Mouse (Mus musculus) left cerebral cortex, postnatal 25 days (tissue): ENCODE measurements at regions not wholly inside any gene's neighbourhood (a gene's known extent, or its start where the extent isn't known, plus 50 kb on each side); places are given as distances from the start of the nearest gene placed in this dataset.
A peak's percentile ranks its signal among the peaks of the same experiment; 100 is the strongest.

Source experiments
- DNase-seq, 2 experiments: peaks; one replicate each; pipeline ENCODE4 v3.0.0; 2022; ENCODE audit warnings: low spot score in 2 of 2, mixed read lengths in 1 of 2
- intact Hi-C: fragments of 180-260 bp; cut with DNase I; formaldehyde crosslinking; loops from one replicate; pipeline ENCODE4 v1.15.1; 2025

GRCm38 (mm10) chr3:149348459-149348971, 358.2 kb upstream of the Adgrl2 start:
- intact Hi-C loops, result no loop called here
- no peak for DNase-seq

DNA sequence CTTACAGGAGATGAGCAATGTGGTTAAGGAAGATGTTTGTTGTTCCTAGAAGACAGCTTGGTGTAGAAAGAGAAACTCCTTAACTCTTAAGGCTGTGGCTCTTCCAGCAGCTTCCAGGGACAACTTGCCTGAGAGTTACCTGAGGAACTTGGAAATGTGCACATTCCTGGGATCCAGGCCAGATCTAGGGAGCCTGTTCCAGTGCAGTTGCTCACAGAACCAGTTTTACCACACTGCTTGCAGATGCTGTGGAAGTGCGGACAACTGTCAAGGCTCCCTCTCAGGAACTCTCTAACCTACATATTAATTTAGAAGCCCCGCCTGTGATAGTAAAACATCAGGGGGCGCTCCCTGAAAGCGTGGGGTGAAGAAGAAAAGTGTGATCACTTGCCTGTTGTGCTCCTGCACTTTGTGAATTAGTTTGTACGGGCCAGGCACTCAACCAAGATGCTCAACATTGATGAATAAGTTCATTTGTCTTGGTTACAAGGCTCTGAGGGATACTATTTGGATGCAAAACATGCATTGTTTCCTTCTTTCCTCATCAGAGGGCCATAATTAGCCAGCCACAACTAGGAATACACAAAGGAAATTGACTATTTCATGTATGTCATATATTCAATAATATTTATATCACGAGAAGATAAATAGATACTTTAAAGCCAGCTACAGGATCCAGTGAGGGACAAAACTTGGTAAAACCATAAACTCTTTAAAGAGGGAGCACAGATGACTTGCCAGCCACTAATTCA, 357.1 kb upstream of the Adgrl2 start:
- intact Hi-C loops, result no loop called here
- peak in 1 of 2 experiments; percentile 34 for DNase-seq

- no peak for DNase-seq
- intact Hi-C loops, result no loop called here
These were observed 352.2 kb upstream of the Adgrl2 start for GRCm38 (mm10) chr3:149342511-149342910.

DNA sequence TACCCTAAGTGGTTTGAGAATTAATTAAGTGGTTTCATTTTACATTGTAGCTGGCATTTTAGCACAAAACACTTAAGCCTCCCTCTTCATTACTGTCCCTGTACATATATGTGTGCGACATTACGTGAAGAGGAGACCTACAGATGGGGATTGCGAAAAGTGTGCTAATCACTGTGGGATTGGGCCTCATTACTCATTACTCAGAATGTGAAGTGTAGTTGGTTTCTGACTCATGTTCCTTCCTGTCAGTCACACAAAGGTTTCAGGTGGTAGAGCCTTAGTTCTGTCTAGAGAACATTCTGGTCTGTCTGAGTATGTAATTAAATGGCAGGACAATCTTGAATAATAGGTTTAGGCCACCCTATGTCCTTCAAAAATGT, 349.0 kb upstream of the Adgrl2 start:
- DNase-seq, result no peak
- intact Hi-C loops, result no loop called here

DNA sequence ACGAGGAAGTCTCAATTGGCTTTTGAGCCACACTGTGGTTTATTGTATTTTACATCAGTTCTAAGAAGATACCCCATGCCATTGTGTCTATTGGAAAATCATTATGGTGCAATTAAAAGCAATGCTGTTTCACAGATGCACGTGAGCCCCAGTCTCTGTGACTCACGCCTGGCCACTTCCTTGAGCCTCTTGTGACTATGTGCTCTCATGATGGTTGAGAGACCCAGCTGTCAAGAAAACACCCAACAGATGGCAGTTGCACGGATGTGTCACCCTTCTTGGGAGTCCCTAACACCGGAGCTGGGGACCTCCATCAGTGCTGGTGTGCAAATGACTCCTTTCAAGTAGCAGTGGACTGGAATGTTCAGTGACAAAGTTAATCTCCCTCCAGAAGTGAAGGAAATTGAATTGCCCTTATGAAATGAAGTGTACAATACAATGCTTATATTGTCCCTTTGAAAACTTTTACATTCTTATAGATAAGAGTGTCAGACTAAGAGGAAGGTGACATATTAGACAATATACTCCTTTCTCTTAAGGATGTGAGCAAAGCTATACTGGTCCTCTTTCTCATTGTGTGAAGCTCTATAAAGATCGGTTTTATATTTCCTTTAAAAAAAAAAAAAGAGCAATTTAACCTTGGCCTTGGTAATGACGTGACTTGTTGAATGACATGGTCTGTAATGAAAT, 348.5 kb upstream of the Adgrl2 start:
- intact Hi-C loops, result no loop called here
- no peak for DNase-seq

DNA sequence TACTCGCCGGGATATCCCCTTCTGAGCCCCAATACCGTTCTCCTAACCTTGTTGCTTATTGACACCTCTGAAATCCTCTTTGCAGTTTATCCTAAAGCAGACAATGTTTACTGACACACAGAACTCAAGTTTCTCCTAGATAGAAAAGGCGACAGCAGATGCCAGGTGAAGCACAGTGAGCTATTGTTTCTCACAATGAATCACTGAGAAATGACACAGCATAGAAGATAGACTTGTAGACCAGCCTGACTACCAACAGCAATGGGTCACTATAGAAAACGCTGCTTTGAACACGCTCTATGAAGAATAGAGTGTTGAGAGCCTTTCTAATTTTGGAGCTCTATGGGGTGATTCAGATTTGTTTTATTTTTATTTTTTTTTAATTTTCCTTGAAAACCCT, 344.9 kb upstream of the Adgrl2 start:
- no peak for DNase-seq
- intact Hi-C loops, result no loop called here

DNA sequence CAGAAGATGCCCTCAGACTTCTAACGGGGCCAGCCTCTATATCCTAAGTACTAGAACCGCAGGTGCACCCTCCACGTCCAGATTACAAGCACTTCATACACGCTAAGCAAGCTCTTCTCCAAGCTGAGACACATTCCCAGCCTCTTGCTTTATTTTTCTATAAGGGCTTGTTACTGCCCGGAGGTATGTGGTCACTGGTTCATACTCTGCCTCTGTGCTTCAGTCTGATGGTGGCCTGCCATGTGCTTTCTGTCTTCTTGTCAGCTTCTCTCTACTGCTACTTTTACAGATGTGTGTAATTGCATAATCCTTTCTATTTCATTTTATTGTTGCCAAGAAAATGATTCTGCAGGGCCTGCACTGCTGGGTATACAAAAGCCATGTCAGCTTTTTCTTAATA, 343.3 kb upstream of the Adgrl2 start:
- intact Hi-C loops, result no loop called here

DNA sequence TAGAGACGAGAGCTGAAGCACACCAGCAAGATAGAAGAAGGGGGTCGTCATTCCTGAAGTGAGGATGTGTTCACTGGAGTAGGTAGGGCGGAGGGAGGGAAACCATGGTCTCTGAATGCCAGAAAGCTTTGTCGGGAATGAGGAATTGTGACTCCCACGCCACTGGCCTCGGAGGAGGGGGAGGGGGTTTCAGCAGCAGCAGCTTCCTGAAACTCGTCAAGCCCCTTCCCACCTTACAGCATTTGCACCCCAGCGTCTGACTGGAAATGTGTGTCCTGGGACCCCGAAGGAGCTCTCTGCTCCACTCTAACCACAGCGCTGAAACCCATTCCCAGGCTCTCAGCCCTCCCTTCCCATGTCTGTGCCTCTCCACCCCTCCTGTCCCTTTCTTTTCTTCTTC, 342.8 kb upstream of the Adgrl2 start:
- intact Hi-C loops, result no loop called here
- DNase-seq, result no peak

More for the DNA sequence above, 343.3 kb upstream of the Adgrl2 start:
- DNase-seq, result no peak

DNA sequence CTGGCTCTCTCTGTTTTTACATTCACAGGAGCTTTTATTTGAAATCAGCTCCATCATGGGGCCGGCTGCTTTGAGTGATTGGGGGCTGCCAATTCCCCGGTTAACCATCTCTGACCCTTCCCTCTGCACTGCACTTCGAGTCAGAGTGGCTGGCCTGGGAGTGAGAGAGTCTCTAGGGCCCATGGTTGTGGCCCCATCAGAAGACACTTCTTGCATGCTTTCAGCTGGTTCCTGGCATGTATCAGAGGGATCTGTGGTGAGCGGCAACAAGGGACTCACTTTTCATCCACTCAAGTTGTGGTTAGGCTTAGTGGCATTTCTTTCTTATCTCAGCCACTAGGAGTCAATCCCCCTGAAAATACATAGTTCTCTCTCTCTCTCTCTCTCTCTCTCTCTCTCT, 341.8 kb upstream of the Adgrl2 start:
- no peak for DNase-seq

DNA sequence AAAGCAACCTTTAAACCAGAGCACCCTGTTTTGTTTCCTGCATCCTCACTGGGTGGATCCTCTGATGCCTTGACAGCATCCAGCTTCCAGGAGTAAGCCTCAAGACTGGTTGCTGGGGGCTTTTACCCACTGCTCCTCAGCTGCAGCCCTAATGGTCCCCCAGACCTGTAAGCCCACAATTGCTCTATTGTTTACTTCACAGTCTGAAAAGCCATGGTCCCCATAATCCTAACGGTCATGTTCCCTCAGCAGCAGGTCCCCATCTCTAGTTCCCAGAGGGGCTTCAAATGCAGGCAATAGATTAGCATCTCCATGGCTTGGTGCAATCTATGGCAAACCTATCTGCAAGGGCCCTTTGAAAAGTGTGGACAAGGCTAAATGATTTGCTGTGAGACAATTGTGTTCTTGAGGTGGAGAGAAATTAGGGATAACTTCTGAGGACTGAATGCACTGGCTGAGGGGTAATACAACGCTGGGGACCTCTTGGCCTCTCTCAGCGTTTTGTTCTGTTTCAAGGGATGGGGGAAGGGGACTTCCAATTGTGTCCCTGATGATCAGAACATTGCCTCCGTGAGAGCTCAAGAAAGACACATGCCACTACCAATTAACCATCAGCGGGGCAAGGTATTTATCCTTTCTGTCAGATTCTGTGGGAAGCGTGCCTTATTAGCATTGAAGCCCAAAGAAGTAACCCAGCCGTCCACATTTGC, 341.1 kb upstream of the Adgrl2 start:
- intact Hi-C loops, result no loop called here
- no peak for DNase-seq

More for the DNA sequence above, 341.8 kb upstream of the Adgrl2 start:
- intact Hi-C loops, result no loop called here

GRCm38 (mm10) chr3:149330716-149331115, 340.4 kb upstream of the Adgrl2 start:
- intact Hi-C loops, result no loop called here
- no peak for DNase-seq

DNA sequence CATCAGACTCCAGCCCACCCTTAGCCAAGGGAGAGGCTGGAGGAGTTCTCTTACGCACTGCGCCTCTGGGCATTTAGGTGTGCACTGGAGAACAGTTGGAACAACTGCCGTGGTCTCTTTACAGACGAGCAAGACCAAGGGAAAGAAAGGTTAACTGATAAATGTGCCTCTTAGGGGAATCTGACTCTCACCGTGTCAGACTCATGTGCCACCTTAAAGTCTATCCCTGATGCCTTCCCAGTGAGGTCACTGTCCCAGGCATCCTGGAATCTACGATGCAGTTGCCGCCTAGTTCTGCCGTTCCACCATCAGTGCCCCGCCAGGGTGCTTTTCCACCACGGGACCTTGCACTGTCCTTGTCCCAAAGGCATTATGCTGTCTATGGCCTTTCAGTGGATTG, 339.7 kb upstream of the Adgrl2 start:
- DNase-seq, result no peak
- intact Hi-C loops, result no loop called here

GRCm38 (mm10) chr3:149329615-149330014, 339.3 kb upstream of the Adgrl2 start:
- intact Hi-C loops, result no loop called here
- DNase-seq, result no peak

DNA sequence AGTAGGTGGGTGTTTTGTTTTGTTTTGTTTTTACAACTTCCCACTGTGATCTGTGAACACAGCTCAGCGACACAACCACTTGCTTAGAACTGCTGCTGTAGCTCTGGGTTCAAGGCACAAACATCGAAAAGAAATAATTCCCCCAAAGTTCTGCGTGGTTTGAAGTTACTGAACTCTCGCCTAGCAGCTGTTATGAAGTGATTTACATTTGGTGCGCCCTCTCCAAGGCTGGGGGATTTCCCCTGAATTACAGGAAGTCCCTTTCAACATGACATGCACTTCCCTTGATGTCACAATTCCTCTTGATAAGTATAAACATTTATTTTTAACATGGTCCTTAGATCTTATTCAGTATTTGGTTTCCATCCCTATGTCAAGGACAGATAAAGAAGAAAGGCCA, 336.3 kb upstream of the Adgrl2 start:
- no peak for DNase-seq
- intact Hi-C loops, result no loop called here

DNA sequence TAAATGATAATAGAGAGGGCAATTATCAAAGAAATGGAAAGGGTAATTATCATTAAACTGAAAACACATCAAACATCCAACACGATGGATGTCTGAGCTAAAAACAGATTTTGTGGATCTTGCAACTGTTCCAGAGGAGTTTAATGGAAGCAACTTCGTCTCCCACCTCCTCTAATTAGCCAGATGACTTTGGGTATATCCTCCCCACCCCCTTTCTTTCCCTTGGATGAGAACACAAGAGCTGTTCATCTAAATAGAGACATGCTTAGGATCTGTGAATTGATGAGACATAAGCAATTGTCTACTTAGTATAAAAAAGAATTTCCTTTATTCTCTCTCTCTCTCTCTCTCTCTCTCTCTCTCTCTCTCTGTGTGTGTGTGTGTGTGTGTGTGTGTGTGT, 333.7 kb upstream of the Adgrl2 start:
- DNase-seq, result no peak
- intact Hi-C loops, result no loop called here

- intact Hi-C loops, result no loop called here
- no peak for DNase-seq
These were observed 328.4 kb upstream of the Adgrl2 start for GRCm38 (mm10) chr3:149318728-149319127.

DNA sequence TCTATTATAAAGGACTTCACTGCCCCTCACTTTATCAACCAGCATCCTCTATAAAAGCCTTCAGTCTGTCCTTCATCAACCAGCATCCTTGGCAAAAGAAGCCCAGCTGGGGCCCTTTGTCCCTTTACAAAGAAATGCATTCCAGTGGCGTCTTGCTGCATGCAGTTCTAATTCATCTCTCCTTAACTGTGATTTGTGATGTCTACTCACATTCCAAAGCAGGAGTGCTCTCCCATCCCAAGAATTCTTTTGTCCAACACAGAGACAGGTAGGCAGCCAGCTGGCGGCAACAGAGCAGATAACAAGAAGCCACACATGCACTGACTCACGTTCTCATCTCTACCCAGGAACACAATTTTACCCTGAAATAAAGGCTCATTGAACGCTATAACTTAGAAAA, 323.9 kb upstream of the Adgrl2 start:
- no peak for DNase-seq
- intact Hi-C loops, result no loop called here

DNA sequence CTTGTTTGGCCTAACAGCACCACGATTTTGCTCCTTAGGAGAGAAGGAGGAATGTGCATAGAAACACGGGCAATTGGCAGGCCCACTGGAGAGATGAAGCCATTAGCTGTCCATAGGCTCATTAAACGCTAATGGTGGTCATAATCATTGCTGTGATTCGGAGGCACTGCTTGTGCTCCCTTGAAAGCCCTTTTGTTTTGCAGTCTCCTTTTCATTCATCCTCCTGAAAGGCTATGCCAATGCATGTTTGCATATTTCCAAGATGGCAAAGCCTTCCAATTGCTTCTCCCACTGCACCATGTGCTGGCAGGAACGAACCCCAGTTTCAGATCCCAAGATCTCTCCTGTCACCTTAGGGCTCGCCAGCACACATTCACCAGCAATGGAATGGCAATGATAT, 322.9 kb upstream of the Adgrl2 start:
- no peak for DNase-seq

GRCm38 (mm10) chr3:149311576-149311975, 321.2 kb upstream of the Adgrl2 start:
- DNase-seq, result no peak
- intact Hi-C loops, result no loop called here

More for the DNA sequence above, 322.9 kb upstream of the Adgrl2 start:
- intact Hi-C loops, result no loop called here

DNA sequence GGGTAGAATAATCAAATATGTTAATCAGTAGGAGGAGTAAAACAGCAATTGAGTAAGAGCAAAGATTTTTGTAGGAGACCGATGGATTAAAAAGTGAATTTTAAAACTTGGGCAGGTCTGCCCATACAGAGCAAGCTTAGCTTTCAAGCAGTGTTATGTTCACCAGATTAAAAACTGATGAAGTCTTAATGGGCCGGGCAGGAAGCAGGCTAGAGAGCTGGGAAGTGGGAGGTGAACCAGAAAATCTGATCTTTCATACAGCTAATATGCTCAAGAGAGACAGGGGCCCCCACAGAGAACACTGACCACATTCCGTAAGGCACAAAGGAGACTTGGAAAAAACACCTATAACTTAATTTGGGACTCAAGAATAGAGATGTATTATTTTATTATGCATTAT, 316.4 kb upstream of the Adgrl2 start:
- DNase-seq, result no peak
- intact Hi-C loops, result loop anchor here (5.0 kb wide), 1 partner anchor 49 kb away; no protein-coding TSS in a partner anchor
